Mouse (Mus musculus) embryonic fibroblast, embryonic 13.5 days (primary cell): ENCODE results near the gene Wdfy3. TPM values are rescaled to one million over a fixed set of nuclear protein-coding genes. Genes with fewer than 3 reads are reported as not detected.
A peak's percentile ranks its signal among the peaks of the same experiment; 100 is the strongest.
"Not testable (repeated sequence)": the region's sequence is repeated elsewhere in the genome, so short reads cannot be mapped to it uniquely, and the experiment has no call there.

Experiments used
- H3K27ac ChIP-seq: 2 replicates; pipeline ENCODE4 v1.5.1; 2012; ENCODE audit warnings: low read length, control low read depth, inconsistent platforms; ENCODE audit not compliant: insufficient read depth
- H3K4me1 ChIP-seq: 2 replicates; pipeline ENCODE4 v1.6.1; 2011; ENCODE audit warnings: low read length; ENCODE audit not compliant: control insufficient read depth, insufficient read depth
- H3K4me3 ChIP-seq: 2 replicates; pipeline ENCODE4 v1.5.1; 2011; ENCODE audit warnings: mild to moderate bottlenecking, control low read depth, low read length; ENCODE audit not compliant: insufficient read depth
- CTCF ChIP-seq: IDR thresholded peaks from 2 replicates; pipeline ENCODE4 v1.5.1; 2011; ENCODE audit warnings: mild to moderate bottlenecking, control low read depth, low read length, moderate library complexity, borderline replicate concordance; ENCODE audit not compliant: insufficient read depth
- POLR2A ChIP-seq: IDR thresholded peaks from 2 replicates; pipeline ENCODE4 v1.6.1; 2011; ENCODE audit warnings: low read depth, mild to moderate bottlenecking, control low read depth, low read length, moderate library complexity
- polyA plus RNA-seq: library from polyadenylated mRNA; stranded (reverse); fragments of >200 nt; gene quantifications from 2 replicates; pipeline ENCODE4 v1.2.4, GENCODE M21; 2011; ENCODE audit warnings: low read depth; ENCODE audit not compliant: missing spikeins, insufficient read length

The Wdfy3 gene
- polyA plus RNA-seq = 38.5 and 39.2 TPM in 2 replicates

DNA sequence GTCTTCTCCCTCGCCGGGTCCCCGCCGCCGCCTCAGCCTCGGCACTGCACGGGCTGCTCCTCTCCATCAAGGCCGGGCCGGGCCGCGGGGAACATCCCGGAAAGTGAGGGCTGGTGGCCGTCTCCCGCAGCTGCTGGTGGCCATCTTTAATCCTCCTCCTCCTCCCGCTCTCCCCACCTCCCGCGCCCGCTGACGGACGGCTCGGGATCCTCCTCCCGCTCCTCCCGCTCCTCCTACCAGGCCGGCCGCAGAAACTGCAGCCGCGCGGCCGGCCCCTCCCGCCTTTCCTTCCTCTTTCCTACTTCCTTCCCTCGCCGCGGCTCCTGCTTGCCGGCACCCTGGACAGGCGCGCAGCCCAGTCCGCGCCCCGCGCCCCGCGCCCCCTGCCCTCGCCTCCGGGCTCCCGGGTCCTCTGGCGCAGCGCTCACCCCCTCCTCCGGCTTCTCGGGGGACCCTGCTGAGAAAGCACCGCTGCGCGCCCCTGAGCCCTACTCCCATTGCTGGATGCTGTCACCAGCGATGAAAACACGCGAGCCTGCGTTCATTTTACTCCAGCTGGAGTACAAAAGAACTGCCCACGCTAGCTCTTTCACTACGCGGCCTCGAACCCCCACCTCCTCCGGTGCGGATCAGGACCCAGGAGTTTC, at the start of gene Wdfy3:
Gene Wdfy3, minus strand, starts transcription at position 155 of the 647 bp plus-strand sequence.
- H3K4me3 ChIP-seq = peak within 1 kb of the TSS; percentile 59
- no peaks in the 10 kb centered on the region for H3K4me1 ChIP-seq
- peak within 1 kb of the TSS; percentile 81 for H3K27ac ChIP-seq
- TF ChIP-seq CTCF (no peak), POLR2A (peak; percentile 92)

DNA sequence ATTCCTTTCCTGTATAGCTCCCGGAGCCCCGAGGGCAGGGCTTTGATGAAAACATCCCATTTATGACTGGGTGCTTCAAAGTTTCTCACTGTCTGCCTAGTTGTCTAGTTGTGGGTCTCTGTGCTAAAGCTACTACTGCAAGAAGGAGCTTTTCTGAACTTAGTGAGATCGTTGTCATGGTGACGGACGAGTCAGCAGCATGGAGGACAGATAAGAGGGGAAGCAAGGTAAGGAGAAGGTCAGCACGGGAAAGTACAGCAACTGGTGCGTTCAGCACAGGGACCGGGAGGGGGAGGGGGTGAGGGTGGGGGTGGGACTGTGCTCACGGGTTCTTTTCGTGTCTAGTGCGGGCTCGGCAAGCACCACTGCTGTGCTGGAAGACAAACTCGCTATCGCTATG, 43.3 kb upstream of the Wdfy3 start:
- Histone ChIP-seq H3K27ac (no peak overlapping the region), H3K4me3 (no peak overlapping the region), H3K4me1 (peaks cover 4% of the 10 kb centered on the region)
- TF ChIP-seq POLR2A = no peak
- TF ChIP-seq CTCF = no peak

DNA sequence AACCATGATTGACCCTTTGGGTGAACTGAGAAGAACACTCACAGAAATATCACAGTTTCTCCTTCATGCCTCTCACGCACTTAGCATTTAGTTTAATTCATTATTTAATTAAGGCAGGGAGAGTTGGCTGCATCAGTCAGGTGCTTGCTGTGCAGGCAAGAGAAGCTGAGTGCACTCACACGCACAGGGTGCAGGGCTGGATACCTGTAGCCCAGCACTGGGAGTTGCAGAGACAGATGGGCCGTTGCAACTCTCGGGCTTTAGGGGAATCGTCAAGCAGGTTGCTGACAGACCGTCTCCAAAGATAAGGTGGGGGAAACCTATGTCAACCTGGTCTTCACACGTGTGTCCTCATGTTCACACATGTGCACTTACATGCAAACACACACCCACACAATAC, 42.3 kb upstream of the Wdfy3 start:
- TF ChIP-seq POLR2A (no peak), CTCF (no peak)
- H3K4me3 ChIP-seq = no peak overlapping the region
- H3K4me1 ChIP-seq = peaks cover 4% of the 10 kb centered on the region

DNA sequence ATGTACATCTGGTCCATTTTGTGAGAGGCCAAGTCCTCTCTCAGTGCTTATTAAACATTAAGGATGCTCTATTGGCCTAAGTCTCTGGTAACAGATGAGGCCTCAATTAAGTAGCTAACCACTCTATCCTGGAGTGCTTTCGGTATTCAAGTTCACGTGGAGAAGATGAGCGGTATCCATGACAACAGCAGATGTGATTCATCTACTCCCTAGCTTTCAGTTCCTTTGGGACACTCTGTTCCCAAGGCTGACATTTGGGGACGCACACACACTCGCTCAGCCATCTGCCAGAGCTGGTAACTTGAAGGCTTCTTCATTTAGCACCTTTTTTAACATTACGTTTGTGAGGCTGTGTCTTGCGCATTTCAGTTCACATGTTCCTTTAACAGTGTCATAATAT, 40.3 kb upstream of the Wdfy3 start:
- H3K27ac ChIP-seq = no peak overlapping the region
- H3K4me3 ChIP-seq = no peak overlapping the region
- H3K4me1 ChIP-seq = peaks cover 4% of the 10 kb centered on the region
- TF ChIP-seq CTCF (no peak), POLR2A (no peak)

More for the DNA sequence above, 42.3 kb upstream of the Wdfy3 start:
- no peak overlapping the region for H3K27ac ChIP-seq

- Histone ChIP-seq H3K27ac (no peak overlapping the region), H3K4me1 (no peaks in the 10 kb centered on the region), H3K4me3 (no peak overlapping the region)
- TF ChIP-seq CTCF (no peak), POLR2A (no peak)
Observed at GRCm38 (mm10) chr5:102105919-102106318, 36.2 kb upstream of the Wdfy3 start.

GRCm38 (mm10) chr5:102101815-102102214, 32.1 kb upstream of the Wdfy3 start:
- H3K4me1 ChIP-seq, H3K4me3 ChIP-seq, H3K27ac ChIP-seq: not testable (repeated sequence)

GRCm38 (mm10) chr5:102100246-102101241, 30.8 kb upstream of the Wdfy3 start:
- no peak for TF ChIP-seq POLR2A
- no peak for TF ChIP-seq CTCF
- no peak overlapping the region for H3K4me3 ChIP-seq
- H3K27ac ChIP-seq = no peak overlapping the region
- no peaks in the 10 kb centered on the region for H3K4me1 ChIP-seq

DNA sequence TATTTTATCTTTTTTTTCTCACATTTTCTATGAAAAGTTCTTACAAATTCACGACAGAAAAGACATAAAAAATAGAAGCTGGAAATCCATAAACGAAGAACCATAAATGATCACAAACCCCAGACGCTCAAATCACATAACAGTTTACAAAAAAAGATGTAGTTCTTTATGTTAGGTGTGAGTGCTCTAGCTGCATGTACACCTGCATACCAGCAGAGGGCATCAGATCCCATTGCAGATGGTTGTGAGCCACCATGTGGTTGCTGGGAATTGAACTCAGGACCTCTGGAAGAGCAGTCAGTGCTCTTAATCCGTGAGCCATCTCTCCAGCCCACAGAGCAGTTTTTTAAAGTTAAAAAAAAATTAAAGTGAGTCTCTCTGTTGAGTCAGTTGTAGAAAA, 25.9 kb upstream of the Wdfy3 start:
- Histone ChIP-seq H3K4me1 (no peaks in the 10 kb centered on the region), H3K4me3 (no peak overlapping the region), H3K27ac (no peak overlapping the region)
- no peak for TF ChIP-seq CTCF
- no peak for TF ChIP-seq POLR2A

- Histone ChIP-seq H3K27ac (no peak overlapping the region), H3K4me3 (no peak overlapping the region), H3K4me1 (no peaks in the 10 kb centered on the region)
- TF ChIP-seq POLR2A (no peak), CTCF (no peak)
Observed at GRCm38 (mm10) chr5:102090686-102091085, 21.0 kb upstream of the Wdfy3 start.
